Mouse (Mus musculus) myocyte (in vitro differentiated cells): ENCODE results near the gene Dhx16. TPM values are rescaled to one million over a fixed set of nuclear protein-coding genes. Genes with fewer than 3 reads are reported as not detected.

ENCODE experiments used
- H3K27me3 ChIP-seq: one replicate; pipeline ENCODE4 v1.6.1; 2011; ENCODE audit not compliant: control insufficient read depth, insufficient read depth, insufficient read length
- H3K36me3 ChIP-seq: one replicate; pipeline ENCODE4 v1.6.1; 2011; ENCODE audit not compliant: control insufficient read depth, insufficient read depth
- H3K4me2 ChIP-seq: one replicate; pipeline ENCODE4 v1.6.1; 2011; ENCODE audit warnings: low read depth, control low read depth
- H3K4me3 ChIP-seq: one replicate; pipeline ENCODE4 v1.5.1; 2011; ENCODE audit warnings: mild to moderate bottlenecking, control low read depth, moderate library complexity
- H3K79me2 ChIP-seq: one replicate; pipeline ENCODE4 v1.6.1; 2011; ENCODE audit not compliant: control insufficient read depth, insufficient read depth
- H3ac ChIP-seq: one replicate; pipeline ENCODE4 v1.6.1; 2011; ENCODE audit not compliant: control insufficient read depth, insufficient read length
- CEBPB ChIP-seq: IDR thresholded peaks from 2 replicates; pipeline ENCODE4 v1.6.1; 2011; ENCODE audit warnings: mild to moderate bottlenecking, moderate library complexity; ENCODE audit not compliant: poor library complexity, insufficient read depth, severe bottlenecking
- E2F4 ChIP-seq: IDR thresholded peaks from one replicate; pipeline ENCODE4 v1.6.1; 2011; ENCODE audit warnings: mild to moderate bottlenecking, control low read depth, moderate library complexity; ENCODE audit not compliant: insufficient read depth
- MAX ChIP-seq: IDR thresholded peaks from one replicate; pipeline ENCODE4 v1.6.1; 2011; ENCODE audit warnings: low read depth, mild to moderate bottlenecking, control low read depth
- MYOD1 ChIP-seq, 3 experiments: IDR thresholded peaks; one replicate each; pipeline ENCODE4 v1.6.1; 2011; ENCODE audit warnings: control low read depth in 2 of 3, low read depth in 2 of 3, mild to moderate bottlenecking in 2 of 3, moderate library complexity in 1 of 3; ENCODE audit not compliant: insufficient read length in 2 of 3, control insufficient read depth in 1 of 3
- MYOG ChIP-seq, 3 experiments: IDR thresholded peaks; one replicate each; pipeline ENCODE4 v1.6.1; 2011; ENCODE audit warnings: control low read depth in 2 of 3, low read depth in 2 of 3, mild to moderate bottlenecking in 2 of 3; ENCODE audit not compliant: insufficient read length in 2 of 3, control insufficient read depth in 1 of 3, insufficient read depth in 1 of 3
- POLR2A ChIP-seq: IDR thresholded peaks from one replicate; pipeline ENCODE4 v1.6.1; 2011; ENCODE audit warnings: low read depth, mild to moderate bottlenecking, control low read depth, moderate library complexity; ENCODE audit not compliant: insufficient read length
- POLR2AphosphoS2 ChIP-seq: IDR thresholded peaks from one replicate; pipeline ENCODE4 v1.6.1; 2011; ENCODE audit warnings: low read depth, control low read depth; ENCODE audit not compliant: insufficient read length
- REST ChIP-seq: IDR thresholded peaks from one replicate; pipeline ENCODE4 v1.6.1; 2011; ENCODE audit warnings: mild to moderate bottlenecking, control low read depth, moderate library complexity; ENCODE audit not compliant: insufficient read depth, insufficient read length
- SRF ChIP-seq: IDR thresholded peaks from one replicate; pipeline ENCODE4 v1.6.1; 2011; ENCODE audit warnings: low read depth; ENCODE audit not compliant: control insufficient read depth, insufficient read length
- TCF12 ChIP-seq: IDR thresholded peaks from one replicate; pipeline ENCODE4 v1.6.1; 2011; ENCODE audit warnings: mild to moderate bottlenecking, control low read depth; ENCODE audit not compliant: poor library complexity, insufficient read depth, severe bottlenecking
- TCF3 ChIP-seq: IDR thresholded peaks from one replicate; pipeline ENCODE4 v1.6.1; 2011; ENCODE audit warnings: low read depth, control low read depth; ENCODE audit not compliant: insufficient read length
- USF1 ChIP-seq: IDR thresholded peaks from one replicate; pipeline ENCODE4 v1.6.1; 2011; ENCODE audit warnings: low read depth, mild to moderate bottlenecking, control low read depth, moderate library complexity
- polyA plus RNA-seq: library from polyadenylated mRNA; unstranded; fragments of >200 nt; fragmentation: generic; extraction: Trizol; gene quantifications from one replicate; pipeline ENCODE4 v1.2.1, GENCODE M21; 2012; ENCODE audit warnings: missing spikeins

Gene Dhx16
- polyA plus RNA-seq, 1 experiment, result 29.4 TPM

GRCm38 (mm10) chr17:35917143-35917462 lies 37.5 kb downstream of the Dhx16 start:
- Histone ChIP-seq H3ac (peak overlapping the region; percentile 92), H3K79me2 (peaks cover 54% of the 10 kb centered on the region), H3K4me2 (peak overlapping the region; percentile 97), H3K36me3 (peaks cover 34% of the 10 kb centered on the region), H3K4me3 (peak overlapping the region; percentile 96), H3K27me3 (no peaks in the 10 kb centered on the region)
- TF ChIP-seq REST (no peak), CEBPB (no peak), TCF12 (no peak), SRF (no peak), TCF3 (no peak), POLR2AphosphoS2 (no peak), MAX (no peak), USF1 (no peak), POLR2A (no peak), MYOD1 (IDR thresholded peaks at IDR 0.05; ENCODE audit: control insufficient read depth in 1 of 3, insufficient read length in 2 of 3, low read depth in 2 of 3) (no peak), E2F4 (no peak), MYOG (IDR thresholded peaks at IDR 0.05; ENCODE audit: control insufficient read depth in 1 of 3, insufficient read depth in 1 of 3, insufficient read length in 2 of 3, low read depth in 2 of 3) (no peak)

GRCm38 (mm10) chr17:35917463-35918251 lies 38.0 kb downstream of the Dhx16 start:
- Histone ChIP-seq H3K4me2 (peak overlapping the region; percentile 97), H3ac (peak overlapping the region; percentile 92), H3K79me2 (peaks cover 52% of the 10 kb centered on the region), H3K4me3 (peak overlapping the region; percentile 96), H3K27me3 (no peaks in the 10 kb centered on the region), H3K36me3 (peaks cover 29% of the 10 kb centered on the region)
- TF ChIP-seq SRF (no peak), CEBPB (no peak), USF1 (no peak), TCF3 (no peak), TCF12 (no peak), MYOG (IDR thresholded peaks at IDR 0.05; ENCODE audit: control insufficient read depth in 1 of 3, insufficient read depth in 1 of 3, insufficient read length in 2 of 3, low read depth in 2 of 3) (no peak), MAX (no peak), E2F4 (no peak), MYOD1 (IDR thresholded peaks at IDR 0.05; ENCODE audit: control insufficient read depth in 1 of 3, insufficient read length in 2 of 3, low read depth in 2 of 3) (no peak), POLR2A (peak; percentile 51), POLR2AphosphoS2 (peak; percentile 95), REST (no peak)

GRCm38 (mm10) chr17:35918276-35919059 lies 38.8 kb downstream of the Dhx16 start:
- no peaks in the 10 kb centered on the region for H3K27me3 ChIP-seq
- peaks cover 26% of the 10 kb centered on the region for H3K36me3 ChIP-seq
- no peak for TF ChIP-seq MYOD1 (IDR thresholded peaks at IDR 0.05; ENCODE audit: control insufficient read depth in 1 of 3, insufficient read length in 2 of 3, low read depth in 2 of 3)
- TF ChIP-seq TCF12, result no peak
- TF ChIP-seq REST, result no peak
- TF ChIP-seq MYOG (IDR thresholded peaks at IDR 0.05; ENCODE audit: control insufficient read depth in 1 of 3, insufficient read depth in 1 of 3, insufficient read length in 2 of 3, low read depth in 2 of 3), result no peak
- no peak for TF ChIP-seq SRF
- no peak for TF ChIP-seq MAX
- TF ChIP-seq TCF3, result no peak
- no peak for TF ChIP-seq CEBPB
- peak; percentile 95 for TF ChIP-seq POLR2AphosphoS2
- no peak for TF ChIP-seq USF1
- peak; percentile 49 for TF ChIP-seq POLR2A
- TF ChIP-seq E2F4, result no peak
- H3K79me2 ChIP-seq, result peaks cover 51% of the 10 kb centered on the region
- H3ac ChIP-seq, result peak overlapping the region; percentile 92
- peak overlapping the region; percentile 97 for H3K4me2 ChIP-seq
- peak overlapping the region; percentile 96 for H3K4me3 ChIP-seq

GRCm38 (mm10) chr17:35919060-35919715 lies 39.6 kb downstream of the Dhx16 start:
- peaks cover 28% of the 10 kb centered on the region for H3K36me3 ChIP-seq
- H3K79me2 ChIP-seq, result peaks cover 49% of the 10 kb centered on the region
- H3K4me2 ChIP-seq, result peak overlapping the region; percentile 97
- no peaks in the 10 kb centered on the region for H3K27me3 ChIP-seq
- no peak for TF ChIP-seq TCF12
- no peak for TF ChIP-seq REST
- peak; percentile 73 for TF ChIP-seq CEBPB
- TF ChIP-seq MYOG (IDR thresholded peaks at IDR 0.05; ENCODE audit: control insufficient read depth in 1 of 3, insufficient read depth in 1 of 3, insufficient read length in 2 of 3, low read depth in 2 of 3), result peak in 2 of 3 experiments; percentile 61 to 68
- TF ChIP-seq USF1, result no peak
- TF ChIP-seq TCF3, result no peak
- peak in 2 of 3 experiments; percentile 51 to 74 for TF ChIP-seq MYOD1 (IDR thresholded peaks at IDR 0.05; ENCODE audit: control insufficient read depth in 1 of 3, insufficient read length in 2 of 3, low read depth in 2 of 3)
- no peak for TF ChIP-seq MAX
- peak; percentile 62 for TF ChIP-seq POLR2A
- TF ChIP-seq E2F4, result no peak
- no peak for TF ChIP-seq SRF
- peak; percentile 100 for TF ChIP-seq POLR2AphosphoS2
- no peak overlapping the region for H3ac ChIP-seq
- peak overlapping the region; percentile 96 for H3K4me3 ChIP-seq
